Mouse (Mus musculus) liver, embryonic 12.5 days (tissue): Measurements from ENCODE around the gene Plin5. TPM values are rescaled to one million over a fixed set of nuclear protein-coding genes. Genes with fewer than 3 reads are reported as not detected.

Experiments
- ATAC-seq: fragments of 200-750 bp; cut with Nextera tagmentation; 2 replicates; pipeline ENCODE4 v1.8.0; 2017; ENCODE audit warnings: moderate number of reproducible peaks, mild to moderate bottlenecking, moderate library complexity
- H3K27ac ChIP-seq: fragments of 300-500 bp; sonication (generic); 2 replicates; pipeline ENCODE4 v1.5.1; 2016; ENCODE audit warnings: mild to moderate bottlenecking
- H3K27me3 ChIP-seq: fragments of 300-500 bp; sonication (generic); replicated peaks from 2 replicates; pipeline ENCODE4 v1.6.1; 2016; ENCODE audit warnings: mild to moderate bottlenecking, moderate library complexity
- H3K36me3 ChIP-seq: fragments of 300-500 bp; sonication (generic); 2 replicates; pipeline ENCODE4 v1.6.1; 2016; ENCODE audit warnings: mild to moderate bottlenecking, moderate library complexity
- H3K4me1 ChIP-seq: fragments of 300-500 bp; sonication (generic); 2 replicates; pipeline ENCODE4 v1.6.1; 2016
- H3K4me2 ChIP-seq: fragments of 300-500 bp; sonication (generic); 2 replicates; pipeline ENCODE4 v1.6.1; 2016; ENCODE audit warnings: mild to moderate bottlenecking, moderate library complexity
- H3K4me3 ChIP-seq: fragments of 300-500 bp; sonication (generic); 2 replicates; pipeline ENCODE4 v1.5.1; 2016; ENCODE audit warnings: mild to moderate bottlenecking, moderate library complexity
- H3K9ac ChIP-seq: fragments of 300-500 bp; sonication (generic); 2 replicates; pipeline ENCODE4 v1.6.1; 2016; ENCODE audit warnings: mild to moderate bottlenecking, moderate library complexity
- H3K9me3 ChIP-seq: fragments of 300-500 bp; sonication (generic); replicated peaks from 2 replicates; pipeline ENCODE4 v1.6.1; 2016; ENCODE audit warnings: mild to moderate bottlenecking, moderate library complexity
- whole genome bisulfite sequencing: fragments of 180-500 bp; shearing (Covaris S2); methylation state at CpG from one replicate; pipeline ENCODE4 v1.1.7; 2016; ENCODE audit not compliant: insufficient replicate concordance; 5-methylcytosine and 5-hydroxymethylcytosine counted together
- polyA plus RNA-seq: library from polyadenylated mRNA; unstranded; fragments of >200 nt; fragmentation: Nextera tagmentation; extraction: Ambion mirVana; gene quantifications from 2 replicates; pipeline ENCODE4 v1.2.1, GENCODE M21; 2016

Gene Plin5
- polyA plus RNA-seq, 1 experiment from 2014 or later, result 0.38 TPM

DNA sequence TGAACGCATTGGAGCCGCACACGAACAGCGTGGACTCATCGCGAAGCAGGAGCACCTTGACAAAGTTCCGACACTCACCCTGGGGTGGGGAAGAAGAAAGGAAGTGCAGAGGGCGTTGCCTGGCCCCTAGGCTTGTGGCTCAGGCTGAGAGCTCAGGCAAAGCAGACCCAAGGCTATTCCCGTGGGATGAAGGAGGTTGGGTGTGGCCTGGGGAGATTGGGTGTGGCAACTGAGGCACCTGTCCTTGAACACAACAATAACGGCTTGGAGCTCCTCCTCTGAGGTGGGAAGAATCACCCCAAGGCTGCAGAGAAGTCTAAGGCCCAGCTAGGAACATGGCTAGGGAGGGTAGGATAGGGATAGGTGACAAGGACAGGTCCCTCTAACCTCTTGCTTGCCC lies 13.7 kb upstream of the Plin5 start:
- WGBS, result 82% methylated on average over 10 of the region's 10 CpGs
- H3K27ac ChIP-seq, result no peak overlapping the region
- no peak for ATAC-seq

DNA sequence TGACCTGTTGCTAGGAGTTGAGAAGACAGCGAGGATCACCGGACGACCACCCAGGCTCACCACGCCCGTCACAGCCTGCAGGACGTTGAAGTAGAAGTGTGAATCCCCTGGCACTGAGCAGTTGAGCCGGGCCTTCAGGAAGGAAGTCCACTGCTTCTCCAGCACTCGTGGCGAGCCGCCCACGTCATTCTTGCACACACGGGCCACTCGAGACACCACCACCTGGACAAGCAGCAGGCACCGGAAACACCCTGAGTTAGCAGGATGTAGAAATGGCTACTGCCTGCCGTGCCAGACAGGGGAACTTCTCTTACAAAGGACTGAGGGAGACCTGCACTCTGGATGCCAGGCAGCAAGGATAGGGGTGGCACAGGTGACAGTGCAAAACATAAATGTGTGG lies 10.8 kb upstream of the Plin5 start:
- H3K9ac ChIP-seq, result 0 out of 2 replicates have a peak overlapping the region, but pooled peaks have one; percentile 8

More for the DNA sequence above, 13.7 kb upstream of the Plin5 start:
- Histone ChIP-seq H3K9me3 (no peaks in the 10 kb centered on the region), H3K27me3 (peaks cover 6% of the 10 kb centered on the region; the same call in 1 of the 2 replicates), H3K36me3 (peaks cover 7% of the 10 kb centered on the region; the same call in 1 of the 2 replicates), H3K4me2 (no peak overlapping the region), H3K4me1 (peaks cover 29% of the 10 kb centered on the region), H3K9ac (no peak overlapping the region), H3K4me3 (no peak overlapping the region)

DNA sequence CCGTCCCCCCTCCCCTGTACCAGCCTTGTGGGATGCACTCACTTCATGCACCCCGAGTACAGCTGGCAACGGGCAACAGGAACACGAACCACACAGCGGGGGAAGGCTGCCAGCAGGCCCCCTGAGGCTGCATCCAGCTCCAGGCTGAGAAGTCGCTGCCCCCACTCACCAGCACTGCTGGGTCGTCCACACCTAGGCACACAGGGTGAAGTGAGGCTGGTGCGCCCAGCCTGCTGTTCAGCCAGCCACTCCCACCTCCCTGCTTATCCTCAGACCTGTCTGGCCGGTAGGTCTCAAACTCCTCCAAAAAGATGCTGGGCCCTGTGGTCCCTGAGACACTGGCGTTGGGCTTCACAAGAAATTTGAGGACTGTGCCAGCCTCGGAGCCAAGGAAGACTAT lies 8.8 kb upstream of the Plin5 start:
- no peak overlapping the region for H3K4me3 ChIP-seq

More for the DNA sequence above, 10.8 kb upstream of the Plin5 start:
- WGBS, result 55% methylated on average over 15 of the region's 15 CpGs
- Histone ChIP-seq H3K4me1 (peaks cover 19% of the 10 kb centered on the region), H3K4me2 (no peak overlapping the region), H3K27me3 (peaks cover 20% of the 10 kb centered on the region), H3K4me3 (no peak overlapping the region), H3K9me3 (no peaks in the 10 kb centered on the region), H3K36me3 (peaks cover 14% of the 10 kb centered on the region), H3K27ac (no peak overlapping the region)
- ATAC-seq, result no peak

DNA sequence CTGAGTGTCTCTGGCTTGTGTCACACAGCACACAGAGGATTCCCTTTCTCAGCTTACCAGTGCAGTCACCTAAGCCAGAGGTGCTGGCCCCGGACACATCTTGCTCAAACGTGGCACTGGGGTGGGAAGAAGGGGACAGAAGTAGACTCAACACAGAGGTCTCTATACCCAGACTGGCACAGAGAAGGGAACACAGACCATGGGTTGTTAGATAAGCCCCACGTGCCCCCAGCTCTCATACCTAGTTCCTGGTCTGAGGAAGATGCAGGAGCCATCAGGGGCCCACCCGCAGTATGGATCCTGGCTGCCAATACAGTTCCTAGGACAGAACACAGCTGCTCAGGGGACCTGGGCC lies 7.9 kb upstream of the Plin5 start:
- Histone ChIP-seq H3K4me3 (no peak overlapping the region), H3K9me3 (peaks cover 7% of the 10 kb centered on the region), H3K27me3 (peaks cover 49% of the 10 kb centered on the region), H3K4me2 (no peak overlapping the region), H3K9ac (no peak overlapping the region), H3K36me3 (peaks cover 7% of the 10 kb centered on the region; the same call in 1 of the 2 replicates), H3K4me1 (peaks cover 15% of the 10 kb centered on the region; the same call in 1 of the 2 replicates), H3K27ac (no peak overlapping the region)
- 74% methylated on average over 4 of the region's 4 CpGs for WGBS
- ATAC-seq, result no peak

More for the DNA sequence above, 8.8 kb upstream of the Plin5 start:
- 75% methylated on average over 11 of the region's 11 CpGs for WGBS
- 0 out of 2 replicates have a peak, but pooled peaks cover 11% of the 10 kb centered on the region for H3K4me1 ChIP-seq
- H3K9me3 ChIP-seq, result peaks cover 7% of the 10 kb centered on the region
- ATAC-seq, result no peak
- H3K4me2 ChIP-seq, result no peak overlapping the region
- H3K36me3 ChIP-seq, result peaks cover 12% of the 10 kb centered on the region
- H3K27me3 ChIP-seq, result peaks cover 40% of the 10 kb centered on the region
- H3K9ac ChIP-seq, result no peak overlapping the region
- no peak overlapping the region for H3K27ac ChIP-seq

DNA sequence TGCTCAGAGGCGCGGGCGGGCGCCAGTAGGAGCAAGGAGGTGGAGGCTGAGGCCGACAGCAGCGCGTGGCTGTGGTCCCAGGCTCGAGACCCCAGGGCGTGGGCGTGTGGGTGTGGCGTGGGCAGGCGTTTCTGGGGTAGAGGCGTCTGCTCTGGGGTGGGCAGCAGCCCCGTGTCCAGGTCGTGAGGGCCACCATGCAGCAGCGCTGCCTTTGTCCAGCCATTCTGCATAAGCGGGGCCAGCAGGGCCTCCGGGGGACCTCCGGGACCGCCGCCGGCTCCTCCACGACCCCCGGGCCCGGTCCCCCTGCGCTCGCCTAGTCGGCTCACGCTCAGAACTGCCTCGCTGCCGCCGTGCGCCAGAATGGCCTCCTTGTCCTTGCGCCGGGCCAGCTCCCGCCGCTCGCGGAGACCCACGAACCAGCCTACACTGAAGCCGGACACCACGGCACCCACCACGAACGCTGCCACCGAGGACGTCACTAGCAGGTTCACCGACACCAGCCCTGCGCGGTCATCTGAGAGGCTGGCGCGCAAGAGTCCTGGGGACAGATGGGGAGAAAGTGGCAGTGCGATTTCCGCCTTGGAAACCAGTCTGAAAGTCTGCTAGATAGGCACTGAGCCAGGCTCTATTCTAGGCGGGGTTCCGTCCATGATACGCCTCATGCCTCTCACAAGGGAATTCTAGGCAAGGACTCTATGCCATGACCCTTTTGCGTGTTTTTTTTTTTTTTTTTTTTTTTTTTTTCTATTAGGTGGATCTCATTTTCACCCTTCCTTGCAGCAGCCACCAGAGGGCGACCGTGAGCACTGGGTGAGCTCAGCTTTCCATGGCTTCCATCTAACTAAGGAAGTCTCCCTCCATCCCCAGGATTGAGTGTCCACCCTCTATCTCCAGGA lies 7.2 kb upstream of the Plin5 start:
- Histone ChIP-seq H3K27me3 (peaks cover 56% of the 10 kb centered on the region), H3K4me1 (peaks cover 21% of the 10 kb centered on the region), H3K27ac (no peak overlapping the region), H3K36me3 (peaks cover 7% of the 10 kb centered on the region; the same call in 1 of the 2 replicates), H3K4me2 (peak overlapping the region; percentile 66), H3K9ac (no peak overlapping the region), H3K9me3 (peaks cover 7% of the 10 kb centered on the region), H3K4me3 (peak overlapping the region; percentile 36)
- no peak for ATAC-seq
- 20% methylated on average over 59 of the region's 59 CpGs for WGBS

DNA sequence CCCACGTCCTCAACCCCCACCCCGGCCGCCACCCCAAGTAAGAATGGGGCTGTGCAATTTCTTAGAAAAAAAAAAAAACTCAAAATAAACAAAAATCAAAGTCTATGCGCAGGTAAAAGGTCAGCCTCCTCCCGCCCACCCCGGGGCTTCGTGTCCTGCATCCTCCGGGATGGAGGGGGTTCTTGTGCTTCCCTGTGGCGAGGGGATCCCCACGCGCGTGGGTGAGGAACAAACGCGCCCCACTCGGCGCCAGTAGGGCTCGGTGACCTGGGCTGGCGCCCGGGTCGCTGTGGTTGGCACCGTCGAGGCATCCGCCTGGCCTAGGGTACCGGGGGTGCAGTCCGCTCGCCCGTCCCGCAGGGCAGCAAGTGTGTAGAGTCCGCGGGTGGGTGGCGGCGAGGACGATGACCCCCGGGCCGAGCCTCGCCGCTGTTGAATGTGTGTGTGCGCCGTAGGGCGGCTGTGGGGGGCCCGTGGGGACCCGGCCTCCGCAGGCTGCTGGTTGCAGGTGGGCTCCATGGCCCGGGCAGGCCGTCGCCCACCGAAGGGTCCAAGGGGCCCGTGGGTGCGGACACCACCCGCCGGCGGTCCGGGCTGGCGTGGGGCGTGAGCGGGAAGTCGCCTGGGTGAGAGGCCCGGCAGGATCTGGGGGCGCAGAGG lies 6.4 kb upstream of the Plin5 start:
- H3K27ac ChIP-seq, result no peak overlapping the region
- H3K4me3 ChIP-seq, result peak overlapping the region; percentile 36

DNA sequence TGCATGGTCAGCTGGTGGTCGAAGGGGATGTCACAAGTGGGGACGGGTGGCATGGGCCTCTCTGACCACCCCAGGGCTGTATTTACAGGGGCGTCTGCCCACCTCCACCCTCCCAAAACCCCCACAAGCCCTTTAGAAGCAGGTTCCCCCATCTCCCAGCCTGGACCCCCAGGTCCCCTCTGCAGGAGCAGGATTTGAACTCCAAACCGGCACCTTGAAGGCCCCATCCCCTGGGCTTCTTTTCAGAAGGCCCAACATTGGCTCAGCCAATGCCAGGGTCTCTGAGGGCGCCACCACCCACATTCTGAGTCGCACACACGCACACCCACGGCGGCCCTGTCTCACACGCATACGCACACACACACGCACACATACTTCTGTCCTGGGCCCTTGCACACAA lies 5.8 kb upstream of the Plin5 start:
- H3K36me3 ChIP-seq, result peaks cover 7% of the 10 kb centered on the region; the same call in 1 of the 2 replicates
- H3K9me3 ChIP-seq, result peaks cover 7% of the 10 kb centered on the region
- 75% methylated on average over 12 of the region's 12 CpGs for WGBS
- no peak overlapping the region for H3K4me3 ChIP-seq
- no peak overlapping the region for H3K4me2 ChIP-seq
- H3K27me3 ChIP-seq, result peaks cover 70% of the 10 kb centered on the region
- ATAC-seq, result no peak
- no peak overlapping the region for H3K27ac ChIP-seq
- peaks cover 22% of the 10 kb centered on the region for H3K4me1 ChIP-seq
- H3K9ac ChIP-seq, result no peak overlapping the region

More for the DNA sequence above, 6.4 kb upstream of the Plin5 start:
- peaks cover 64% of the 10 kb centered on the region for H3K27me3 ChIP-seq
- H3K9ac ChIP-seq, result no peak overlapping the region
- ATAC-seq, result no peak
- H3K4me2 ChIP-seq, result peak overlapping the region; percentile 66
- peaks cover 7% of the 10 kb centered on the region for H3K9me3 ChIP-seq
- H3K36me3 ChIP-seq, result peaks cover 7% of the 10 kb centered on the region; the same call in 1 of the 2 replicates
- H3K4me1 ChIP-seq, result peaks cover 22% of the 10 kb centered on the region
- 47% methylated on average over 59 of the region's 59 CpGs for WGBS

DNA sequence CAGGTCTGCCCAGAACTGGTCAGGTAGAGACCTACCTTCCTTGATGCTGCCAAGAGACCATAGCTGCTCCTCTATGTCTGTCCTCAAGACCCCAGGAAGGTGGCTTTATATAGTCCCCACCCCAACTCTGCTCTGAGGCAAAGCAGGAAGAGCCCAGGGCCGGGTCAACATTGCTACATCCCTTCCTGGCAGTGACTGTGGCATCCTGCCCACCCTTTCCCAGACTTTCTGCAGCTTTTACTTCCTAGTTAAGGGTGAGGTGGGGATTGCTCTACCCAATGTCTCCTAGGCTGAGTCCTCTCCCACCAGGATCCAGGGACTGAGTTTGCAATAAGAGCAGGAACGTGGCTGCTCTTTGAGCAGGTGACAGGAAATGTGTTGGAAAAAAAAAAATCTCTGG lies 4.4 kb upstream of the Plin5 start, which contains the start of gene Lrg1:
Gene Lrg1 (minus strand): TSS at position 176 of the 400 bp plus-strand sequence.
- Histone ChIP-seq H3K4me2 (no peak within 1 kb of the TSS), H3K9me3 (peaks cover 7% of the 10 kb centered on the region), H3K27me3 (peaks cover 82% of the 10 kb centered on the region), H3K36me3 (peaks cover 7% of the 10 kb centered on the region; the same call in 1 of the 2 replicates), H3K4me1 (peaks cover 31% of the 10 kb centered on the region), H3K9ac (no peak within 1 kb of the TSS), H3K27ac (no peak within 1 kb of the TSS), H3K4me3 (no peak within 1 kb of the TSS)
- no peak for ATAC-seq
- WGBS, result 38% methylated on average over 2 of the region's 2 CpGs

DNA sequence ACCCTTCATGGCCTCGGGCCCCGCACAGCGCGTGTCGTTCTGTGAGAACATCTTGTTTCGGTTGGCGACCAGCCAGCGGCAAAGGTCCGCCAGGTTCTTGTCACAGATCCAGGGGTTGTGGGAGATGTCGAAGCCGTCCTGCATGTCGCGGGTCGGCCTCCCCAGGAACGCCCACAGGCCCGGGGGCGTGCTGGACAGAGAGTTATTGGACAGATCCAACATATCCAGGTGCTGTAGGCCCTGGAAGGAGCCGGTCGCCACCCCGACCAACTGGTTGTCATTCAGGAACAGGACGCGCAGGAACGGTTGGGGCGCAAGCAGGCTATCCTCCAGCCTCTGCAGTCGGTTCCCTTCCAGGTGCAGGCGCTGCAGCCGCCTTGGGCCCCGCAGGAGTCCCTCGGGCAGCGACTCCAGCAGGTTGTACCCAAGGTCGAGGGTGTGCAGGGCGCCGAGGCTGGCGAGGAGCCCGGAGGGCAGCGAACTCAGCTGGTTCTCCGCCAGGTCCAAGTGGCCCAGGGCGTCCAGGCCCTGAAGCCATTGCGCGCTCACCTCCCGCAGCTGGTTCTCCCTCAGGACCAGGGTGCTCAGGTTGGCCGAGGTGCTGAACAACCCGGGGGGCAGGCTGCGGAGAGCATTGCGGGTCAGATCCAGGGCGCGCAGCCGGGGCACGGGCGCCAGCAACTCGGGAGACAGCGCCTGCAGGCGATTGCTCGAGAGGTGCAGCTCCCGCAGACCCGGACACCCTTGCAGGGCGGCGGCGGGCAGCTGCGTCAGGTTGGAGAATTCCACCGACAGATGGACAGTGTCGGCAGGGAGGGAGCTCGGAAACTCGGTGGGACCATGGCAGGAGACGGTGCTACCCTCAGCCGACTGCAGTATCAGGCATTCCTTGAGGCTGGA lies 2.8 kb upstream of the Plin5 start:
- Histone ChIP-seq H3K4me3 (0 out of 2 replicates have a peak overlapping the region, but pooled peaks have one; percentile 10), H3K4me2 (peak overlapping the region; percentile 31), H3K9me3 (peaks cover 7% of the 10 kb centered on the region), H3K36me3 (peaks cover 7% of the 10 kb centered on the region; the same call in 1 of the 2 replicates), H3K27ac (no peak overlapping the region), H3K27me3 (peaks cover 93% of the 10 kb centered on the region), H3K4me1 (peaks cover 32% of the 10 kb centered on the region), H3K9ac (no peak overlapping the region)
- ATAC-seq, result no peak
- 6% methylated on average over 66 of the region's 66 CpGs for WGBS

DNA sequence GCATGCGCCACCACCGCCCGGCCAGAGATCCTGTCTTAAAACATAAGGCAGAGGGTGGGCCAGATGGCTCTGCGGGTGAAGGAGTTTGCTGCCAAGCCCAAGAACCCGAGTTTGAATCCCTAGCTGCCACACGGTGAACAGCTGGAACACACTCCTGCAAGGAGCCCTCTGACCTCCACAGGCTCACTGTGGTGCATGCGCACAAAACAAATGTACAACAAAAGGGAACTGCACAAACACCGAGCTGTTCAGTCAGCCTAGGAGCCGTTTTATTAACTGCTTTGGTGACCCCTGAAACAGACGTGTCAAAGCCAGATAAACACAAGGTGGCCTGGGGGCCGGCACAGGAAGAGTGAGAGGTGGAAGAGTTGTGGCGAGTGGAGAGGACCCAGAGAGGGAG lies 2.0 kb upstream of the Plin5 start:
- Histone ChIP-seq H3K9me3 (peaks cover 7% of the 10 kb centered on the region), H3K4me1 (peaks cover 28% of the 10 kb centered on the region), H3K4me3 (no peak overlapping the region), H3K9ac (no peak overlapping the region), H3K27ac (no peak overlapping the region), H3K4me2 (peak overlapping the region; percentile 31), H3K27me3 (peaks cover 98% of the 10 kb centered on the region), H3K36me3 (peaks cover 7% of the 10 kb centered on the region; the same call in 1 of the 2 replicates)
- 34% methylated on average over 12 of the region's 12 CpGs for WGBS
- ATAC-seq, result no peak

DNA sequence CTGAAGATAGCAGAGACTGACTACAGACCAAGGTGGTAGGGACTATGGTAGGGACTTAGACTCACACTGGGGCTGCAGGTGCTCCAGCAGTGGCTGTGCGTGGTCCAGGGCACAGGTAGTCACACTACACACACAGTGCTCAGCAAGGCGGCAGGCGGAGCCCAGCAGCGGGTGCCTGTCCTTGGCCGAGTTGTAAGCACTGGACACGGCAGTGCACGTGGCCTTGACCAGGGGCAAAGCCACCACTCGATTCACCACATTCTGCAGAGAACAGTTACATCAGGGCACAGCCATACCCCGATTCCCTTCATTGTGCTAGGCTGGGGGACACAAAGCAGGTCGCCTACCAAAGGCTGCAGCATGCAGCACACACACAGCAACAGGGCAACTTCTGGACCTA lies 1.2 kb downstream of the Plin5 start:
- H3K9ac ChIP-seq, result no peak overlapping the region
- H3K36me3 ChIP-seq, result no peaks in the 10 kb centered on the region
- 58% methylated on average over 10 of the region's 10 CpGs for WGBS
- no peak overlapping the region for H3K4me3 ChIP-seq
- peaks cover 21% of the 10 kb centered on the region for H3K4me1 ChIP-seq
- no peak overlapping the region for H3K4me2 ChIP-seq
- no peaks in the 10 kb centered on the region for H3K9me3 ChIP-seq
- H3K27me3 ChIP-seq, result peaks cover 66% of the 10 kb centered on the region
- no peak for ATAC-seq
- H3K27ac ChIP-seq, result no peak overlapping the region
